Mouse (Mus musculus) T-helper 17 cell (primary cell): Measurements from ENCODE around the gene Lamtor4.

Experiments
- in situ Hi-C, 2 experiments: fragments of 300-600 bp; cut with MboI, MseI; formaldehyde crosslinking; loops; 1 replicate in 1 of 2; 2 replicates in 1 of 2; pipeline ENCODE4 v1.15.1; 2025; ENCODE audit warnings: high pct_unique_total_duplicates in 2 of 2

Gene Lamtor4

GRCm38 (mm10) chr5:138260051-138260450 is 4.8 kb downstream of the Lamtor4 start:
- in situ Hi-C loops: loop anchor here in 1 of 2 experiments (5.0 kb wide), 1 partner anchor 73 kb away; the partner anchor contains the start of genes Cnpy4 and Taf6

GRCm38 (mm10) chr5:138260834-138261233 is 5.6 kb downstream of the Lamtor4 start:
- in situ Hi-C loops: loop anchor here in 1 of 2 experiments (5.0 kb wide), 1 partner anchor 74 kb away; the partner anchor contains the start of genes Cnpy4 and Taf6

GRCm38 (mm10) chr5:138262001-138262400 is 6.7 kb downstream of the Lamtor4 start:
- in situ Hi-C loops: loop anchor here in 1 of 2 experiments (5.0 kb wide), 1 partner anchor 75 kb away; the partner anchor contains the start of genes Cnpy4 and Taf6

- in situ Hi-C loops: loop anchor here in 1 of 2 experiments (5.0 kb wide), 1 partner anchor 75 kb away; the partner anchor contains the start of genes Cnpy4 and Taf6
Observed at GRCm38 (mm10) chr5:138262582-138263240, 7.4 kb downstream of the Lamtor4 start.

- in situ Hi-C loops: loop anchor here in 1 of 2 experiments (5.0 kb wide), 1 partner anchor 76 kb away; the partner anchor contains the start of genes Cnpy4 and Taf6
Observed at GRCm38 (mm10) chr5:138263260-138264206, 8.3 kb downstream of the Lamtor4 start, which contains the start of gene BC037034. TSS of gene BC037034 (minus strand) at chr5:138264033.

- in situ Hi-C loops: loop anchor here in 1 of 2 experiments (5.0 kb wide), 1 partner anchor 77 kb away; the partner anchor contains the start of genes Cnpy4 and Taf6
Observed at GRCm38 (mm10) chr5:138264207-138264578, 8.9 kb downstream of the Lamtor4 start.

- in situ Hi-C loops: no loop called here
Observed at GRCm38 (mm10) chr5:138265712-138266111, 10.4 kb downstream of the Lamtor4 start.

- in situ Hi-C loops: no loop called here
Observed at GRCm38 (mm10) chr5:138267114-138267513, 11.8 kb downstream of the Lamtor4 start.

GRCm38 (mm10) chr5:138268980-138269379 is 13.7 kb downstream of the Lamtor4 start:
- in situ Hi-C loops: no loop called here

GRCm38 (mm10) chr5:138271232-138271631 is 15.9 kb downstream of the Lamtor4 start:
- in situ Hi-C loops: loop anchor here in 1 of 2 experiments (10.0 kb wide), 1 partner anchor 354 kb away; the partner anchor contains the start of gene A430033K04Rik

GRCm38 (mm10) chr5:138272409-138272923 is 17.2 kb downstream of the Lamtor4 start, which contains the start of gene Gal3st4:
TSS of gene Gal3st4 (minus strand) at chr5:138272840.
- in situ Hi-C loops: loop anchor here in 1 of 2 experiments (10.0 kb wide), 1 partner anchor 352 kb away; the partner anchor contains the start of gene A430033K04Rik

GRCm38 (mm10) chr5:138274186-138274585 is 18.9 kb downstream of the Lamtor4 start:
- in situ Hi-C loops: loop anchor here in 1 of 2 experiments (10.0 kb wide), 1 partner anchor 351 kb away; the partner anchor contains the start of gene A430033K04Rik

- in situ Hi-C loops: loop anchor here in 1 of 2 experiments (10.0 kb wide), 1 partner anchor 349 kb away; the partner anchor contains the start of gene A430033K04Rik
Observed at GRCm38 (mm10) chr5:138275216-138276050, 20.2 kb downstream of the Lamtor4 start.

GRCm38 (mm10) chr5:138277994-138278393 is 22.7 kb downstream of the Lamtor4 start:
- in situ Hi-C loops: loop anchor here in 1 of 2 experiments (10.0 kb wide), 1 partner anchor 347 kb away; the partner anchor contains the start of gene A430033K04Rik

GRCm38 (mm10) chr5:138279585-138280424 is 24.5 kb downstream of the Lamtor4 start, which contains the start of the genes Gm43720, Gpc2 and Stag3:
TSS of gene Gm43720 (minus strand) at chr5:138279958.
TSS of gene Gpc2 (minus strand) at chr5:138280005.
TSS of gene Stag3 (plus strand) at chr5:138280240.
- in situ Hi-C loops: loop anchor here in 1 of 2 experiments (10.0 kb wide), 2 partner anchors 345 to 375 kb away; partner anchors contain the start of gene A430033K04Rik

- in situ Hi-C loops: loop anchor here in 1 of 2 experiments (10.0 kb wide), 1 partner anchor 374 kb away; no protein-coding TSS in a partner anchor
Observed at GRCm38 (mm10) chr5:138280425-138280768, 25.1 kb downstream of the Lamtor4 start.

- in situ Hi-C loops: loop anchor here in 1 of 2 experiments (10.0 kb wide), 1 partner anchor 374 kb away; no protein-coding TSS in a partner anchor
Observed at GRCm38 (mm10) chr5:138280829-138281228, 25.5 kb downstream of the Lamtor4 start.

- in situ Hi-C loops: loop anchor here in 1 of 2 experiments (10.0 kb wide), 1 partner anchor 373 kb away; no protein-coding TSS in a partner anchor
Observed at GRCm38 (mm10) chr5:138281798-138282197, 26.5 kb downstream of the Lamtor4 start.
